Mouse (Mus musculus): ENCODE results near the gene Gm28539.

- TF ChIP-seq CTCF (IDR thresholded peaks at IDR 0.05; ENCODE audit: low read depth) (no peak), EP300 (IDR thresholded peaks at IDR 0.05; ENCODE audit: low read depth) (no peak)
These were observed 2.0 kb downstream of the Gm28539 start for GRCm38 (mm10) chr16:18838346-18838745.

All from liver, embryonic 14.5 days (tissue).